Mouse (Mus musculus) yolk sac, embryonic 10.5 days (tissue): ENCODE results near the gene Mrpl48.

ENCODE experiments used
- DNase-seq: peaks from one replicate; pipeline ENCODE4 v3.0.0-alpha.2; 2017; ENCODE audit warnings: low spot score

Gene Mrpl48

GRCm38 (mm10) chr7:100534216-100534615 lies 73.9 kb downstream of the Mrpl48 start:
- no peak for DNase-seq

GRCm38 (mm10) chr7:100533503-100533902 lies 74.6 kb downstream of the Mrpl48 start:
- DNase-seq: peak; percentile 78

- DNase-seq: no peak
These were observed 77.3 kb downstream of the Mrpl48 start for GRCm38 (mm10) chr7:100530766-100531165.

DNA sequence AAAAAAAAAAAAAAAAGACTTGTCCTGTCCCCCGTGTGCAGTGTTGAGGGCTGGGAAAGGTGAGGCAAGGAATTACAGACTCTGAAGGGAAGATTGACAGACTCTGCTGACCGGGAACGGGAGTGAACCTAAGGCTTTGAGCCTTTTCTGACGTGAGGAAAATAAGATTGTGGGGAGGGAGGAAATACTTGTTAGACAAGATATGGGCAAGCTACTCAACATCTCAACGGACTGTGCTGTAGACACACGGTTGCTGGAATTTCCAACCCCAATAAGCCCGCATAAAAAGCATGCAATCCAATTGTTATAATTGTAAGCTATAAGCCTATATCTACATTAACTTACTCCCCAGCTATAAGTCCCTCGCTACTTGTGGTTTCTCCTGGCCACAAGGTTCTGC lies 83.4 kb downstream of the Mrpl48 start:
- DNase-seq: no peak

DNA sequence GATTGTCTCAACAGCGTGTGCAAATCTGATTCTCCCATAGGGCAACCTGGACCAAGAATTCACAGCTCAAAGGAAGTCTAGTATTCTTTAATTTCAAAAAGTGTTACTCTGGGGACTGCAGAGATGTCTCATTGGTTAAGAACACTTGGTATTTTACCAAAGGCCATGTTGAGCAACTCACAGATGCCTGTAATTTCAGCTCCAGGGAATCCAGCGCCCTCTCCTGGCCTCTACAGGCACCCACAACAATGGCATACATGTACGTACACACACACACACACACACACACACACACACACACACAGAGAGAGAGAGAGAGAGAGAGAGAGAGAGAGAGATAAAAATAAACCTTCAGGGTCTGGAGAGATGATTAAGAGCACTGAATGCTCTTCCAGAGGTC lies 85.9 kb downstream of the Mrpl48 start:
- no peak for DNase-seq

DNA sequence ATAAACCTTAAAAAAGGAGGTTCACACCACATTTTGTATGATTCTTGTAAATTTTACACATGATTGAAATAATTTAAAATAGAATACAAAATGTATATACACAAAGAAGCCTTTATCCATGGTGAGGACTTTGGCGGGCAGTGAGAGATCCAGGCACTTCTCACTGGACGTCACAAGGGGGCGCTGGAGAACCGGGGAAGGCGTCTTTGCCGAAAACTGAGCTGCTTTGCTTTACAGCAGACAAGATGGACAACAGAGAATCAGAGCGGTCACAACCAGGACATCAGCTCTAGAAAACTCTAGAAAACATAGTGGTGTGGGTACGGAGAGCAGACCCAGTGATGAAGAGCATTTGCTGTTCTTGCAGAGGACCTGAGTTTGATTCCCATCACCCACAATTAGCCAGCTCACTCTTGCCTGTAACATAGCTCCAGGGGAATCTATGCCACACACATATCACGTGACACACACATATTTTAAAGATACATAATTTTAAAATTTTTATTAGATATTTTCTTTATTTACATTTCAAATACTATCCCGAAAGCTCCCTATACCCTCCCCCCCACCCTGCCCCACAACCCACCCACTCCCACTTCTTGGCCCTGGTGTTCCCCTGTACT lies 87.3 kb downstream of the Mrpl48 start:
- peak; percentile 73 for DNase-seq

DNA sequence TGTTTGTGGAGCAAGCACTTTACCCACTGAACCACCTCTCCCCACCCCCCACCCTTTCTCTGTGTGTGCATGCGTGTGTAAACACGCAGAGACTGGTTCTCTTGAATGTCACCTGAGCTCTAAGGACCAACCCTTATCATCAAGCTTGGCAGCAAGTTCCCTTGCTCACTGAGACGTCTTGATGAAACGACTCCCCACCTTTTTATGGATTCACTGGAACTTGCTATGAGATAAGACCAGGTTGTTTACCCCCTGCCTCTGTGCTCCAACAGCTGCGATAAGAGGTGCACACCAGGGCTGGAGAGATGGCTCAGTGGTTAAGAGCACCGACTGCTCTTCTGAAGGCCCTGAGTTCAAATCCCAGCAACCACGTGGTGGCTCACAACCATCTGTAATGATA lies 87.9 kb downstream of the Mrpl48 start:
- no peak for DNase-seq

GRCm38 (mm10) chr7:100514573-100514972 lies 93.5 kb downstream of the Mrpl48 start, which contains the start of gene Dnajb13:
Dnajb13 (minus strand) TSS chr7:100514960.
- DNase-seq: no peak

- no peak for DNase-seq
These were observed 96.5 kb downstream of the Mrpl48 start for GRCm38 (mm10) chr7:100511602-100512001.

DNA sequence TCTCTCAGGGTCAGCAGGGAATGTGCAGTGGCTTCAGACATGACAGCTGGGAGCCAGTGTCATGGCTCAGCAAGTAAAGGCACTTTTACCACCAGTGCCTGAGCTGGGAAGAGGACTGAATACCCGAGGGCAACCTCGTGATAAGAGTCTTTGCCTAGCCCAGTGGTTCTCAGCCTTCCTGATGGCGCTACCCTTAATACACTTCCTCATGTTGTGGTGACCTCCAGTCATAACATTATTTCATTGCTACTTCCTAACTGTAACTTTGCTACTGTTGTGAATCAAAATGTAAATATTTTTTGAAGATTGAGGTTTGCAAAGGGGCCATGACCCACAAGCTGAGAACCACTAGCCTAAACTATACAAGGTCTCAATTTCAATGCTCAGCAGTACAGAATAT lies 99.4 kb downstream of the Mrpl48 start:
- DNase-seq: no peak

GRCm38 (mm10) chr7:100506494-100506893 lies 101.6 kb downstream of the Mrpl48 start:
- DNase-seq: no peak

DNA sequence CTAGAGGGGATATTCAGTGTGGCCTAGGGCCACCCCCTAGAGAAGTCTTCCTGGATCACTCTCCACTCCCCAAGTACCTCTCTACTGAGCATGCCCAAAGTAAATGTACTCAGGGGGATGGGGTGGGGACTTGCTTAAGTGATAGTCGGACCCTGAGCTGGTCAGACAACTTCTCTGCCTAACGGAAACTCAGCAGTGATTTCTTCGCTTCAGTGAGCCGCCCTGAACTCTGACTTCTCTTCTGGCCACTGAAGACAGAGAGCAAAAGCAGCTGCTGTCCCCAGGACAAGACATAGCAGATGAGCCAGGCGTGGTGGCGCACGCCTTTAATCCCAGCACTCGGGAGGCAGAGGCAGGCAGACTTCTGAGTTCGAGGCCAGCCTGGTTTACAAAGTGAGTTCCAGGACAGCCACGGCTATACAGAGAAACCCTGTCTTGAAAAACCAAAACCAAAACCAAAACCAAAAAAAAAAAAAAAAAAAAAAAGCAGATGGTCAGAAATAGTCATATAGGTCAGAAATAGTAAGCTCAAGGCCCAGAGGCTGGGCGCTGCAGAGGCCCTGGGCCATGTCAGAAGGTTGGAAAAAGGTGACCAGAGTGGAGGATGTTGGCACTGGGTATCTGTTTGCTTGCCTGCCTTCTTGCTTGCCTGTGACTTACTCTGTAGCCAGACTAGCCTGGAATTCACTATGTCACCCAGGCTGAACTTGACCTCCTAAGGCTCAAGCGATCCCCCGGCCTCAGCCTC lies 103.2 kb downstream of the Mrpl48 start:
- no peak for DNase-seq

DNA sequence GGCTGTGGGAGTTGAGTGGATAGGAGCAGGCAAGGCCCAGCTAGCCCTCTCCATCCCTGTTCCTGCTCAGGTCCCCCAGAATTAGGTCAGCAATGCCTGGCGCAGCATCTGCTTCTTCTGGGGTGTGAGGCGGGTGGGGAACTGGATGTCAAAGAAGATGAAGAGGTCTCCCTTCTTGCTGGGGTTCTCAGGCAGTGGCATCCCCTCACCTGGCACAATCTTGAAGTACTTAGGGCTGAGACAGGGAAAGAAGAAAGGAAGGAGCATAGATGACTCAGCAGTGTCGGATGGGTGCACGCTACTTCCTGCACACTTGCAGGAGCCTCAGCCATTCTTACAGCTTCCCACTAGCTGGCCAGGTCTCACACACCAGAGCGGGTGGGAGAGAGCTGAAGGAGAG lies 105.0 kb downstream of the Mrpl48 start:
- DNase-seq: no peak

DNA sequence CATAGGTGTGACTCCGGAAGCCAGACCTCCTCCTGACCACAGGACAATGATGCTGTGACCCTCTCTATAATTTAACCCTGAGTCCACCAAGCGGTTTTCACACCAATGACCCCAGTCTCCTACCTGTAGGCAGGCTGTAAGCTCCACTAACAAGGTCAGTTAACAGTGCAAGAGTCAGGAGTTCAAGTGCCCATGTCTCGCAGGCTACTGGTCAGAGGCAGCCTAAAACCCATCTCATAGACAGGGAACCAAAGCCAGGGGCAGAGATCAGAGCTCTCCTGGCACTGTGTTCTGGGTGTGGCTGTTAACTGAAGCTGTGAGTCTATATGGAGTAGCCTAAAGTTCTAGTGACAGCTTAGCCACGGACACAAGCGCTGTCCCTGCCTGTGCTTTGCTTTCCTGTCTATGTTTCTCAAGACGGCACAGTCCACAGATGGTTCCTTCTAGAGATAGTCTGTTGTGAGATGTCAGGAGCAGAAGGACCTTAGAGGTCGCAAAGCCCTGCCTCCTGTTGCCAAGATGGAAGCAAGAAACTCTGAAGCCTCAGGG lies 105.7 kb downstream of the Mrpl48 start:
- no peak for DNase-seq

DNA sequence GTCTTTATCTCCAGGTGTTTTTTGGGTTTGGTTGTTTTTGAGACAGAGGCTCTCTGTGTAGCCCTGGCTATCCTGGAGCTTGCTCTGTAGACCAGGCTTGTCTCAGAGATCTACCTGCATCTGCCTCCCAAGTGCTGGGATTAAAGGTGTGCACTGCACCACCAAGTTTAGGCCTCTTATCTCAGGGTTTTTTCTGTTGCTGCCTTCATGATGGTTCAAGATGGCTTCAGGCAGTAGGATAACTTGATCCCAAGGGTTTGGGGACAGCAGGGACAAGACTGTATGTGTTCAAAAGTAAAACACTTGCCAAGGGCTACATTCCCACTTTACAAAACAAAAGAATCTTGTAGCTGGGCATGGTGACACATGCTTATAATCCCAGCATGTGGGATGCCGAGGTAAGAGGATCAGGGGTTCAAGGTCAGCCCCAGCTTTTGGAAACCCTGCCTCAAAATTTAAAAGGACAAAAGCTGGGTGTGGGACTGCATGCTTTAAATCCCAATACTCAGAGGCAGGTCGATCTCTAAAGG lies 106.2 kb downstream of the Mrpl48 start:
- no peak for DNase-seq

GRCm38 (mm10) chr7:100501027-100501843 lies 106.9 kb downstream of the Mrpl48 start:
- no peak for DNase-seq

- peak; percentile 21 for DNase-seq
These were observed 107.7 kb downstream of the Mrpl48 start for GRCm38 (mm10) chr7:100500276-100500977.

DNA sequence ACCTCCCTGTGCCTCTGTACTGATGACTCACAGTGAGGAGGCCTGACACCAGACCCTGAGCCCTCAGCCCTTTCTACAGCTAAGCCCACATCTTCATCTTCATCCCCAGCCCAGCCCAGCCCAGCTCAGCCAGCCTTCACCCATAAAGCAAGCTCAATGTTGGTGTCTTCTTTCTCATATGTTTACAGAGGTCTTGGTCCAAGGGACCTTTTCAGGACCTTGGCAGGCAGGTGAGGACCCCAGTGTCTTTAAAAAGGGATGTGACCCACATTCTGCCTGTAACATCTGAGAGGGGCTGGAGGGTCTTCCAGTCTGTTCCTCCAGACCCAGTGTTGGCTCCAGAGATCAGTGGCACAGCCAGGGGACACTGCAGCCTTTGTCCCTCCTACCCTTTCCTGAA lies 108.6 kb downstream of the Mrpl48 start:
- no peak for DNase-seq

- DNase-seq: no peak
These were observed 110.1 kb downstream of the Mrpl48 start for GRCm38 (mm10) chr7:100497982-100498381.

GRCm38 (mm10) chr7:100497402-100497801 lies 110.7 kb downstream of the Mrpl48 start:
- DNase-seq: no peak

DNA sequence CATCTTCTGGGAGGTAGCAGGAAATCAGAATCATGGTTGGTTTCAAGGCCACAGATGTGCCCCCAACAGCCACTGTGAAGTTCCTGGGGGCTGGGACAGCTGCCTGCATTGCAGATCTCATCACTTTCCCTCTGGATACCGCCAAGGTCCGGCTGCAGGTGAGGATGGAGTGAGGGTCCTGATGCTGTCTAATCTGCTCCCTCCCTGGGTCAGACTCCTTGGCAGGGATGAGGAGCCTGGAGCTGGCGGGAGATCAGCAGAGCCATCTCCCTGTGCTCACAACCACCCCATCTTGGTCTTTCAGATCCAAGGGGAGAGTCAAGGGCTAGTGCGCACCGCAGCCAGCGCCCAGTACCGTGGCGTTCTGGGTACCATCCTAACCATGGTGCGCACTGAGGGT lies 111.3 kb downstream of the Mrpl48 start:
- DNase-seq: no peak

DNA sequence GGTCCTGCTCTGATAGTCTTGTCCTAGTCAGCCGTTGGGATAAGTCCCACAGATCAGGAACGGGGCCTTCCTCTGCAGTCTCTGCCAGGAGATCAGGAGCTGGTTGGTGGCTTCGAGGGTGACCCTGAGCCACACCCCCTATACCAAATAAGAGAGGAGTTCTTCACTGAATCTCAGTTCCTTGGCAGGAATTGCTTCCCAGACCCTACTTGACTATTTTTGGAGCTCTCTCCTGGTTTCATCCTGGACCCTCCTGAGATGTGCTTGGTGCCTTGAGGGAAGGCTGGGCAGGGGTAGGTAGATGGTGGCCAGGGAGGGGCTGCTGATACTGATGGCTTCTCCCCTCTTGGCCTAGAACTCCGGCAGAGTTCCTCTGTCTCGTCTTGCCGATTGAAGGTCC lies 111.7 kb downstream of the Mrpl48 start:
- no peak for DNase-seq
